In the genomic region with DNA sequence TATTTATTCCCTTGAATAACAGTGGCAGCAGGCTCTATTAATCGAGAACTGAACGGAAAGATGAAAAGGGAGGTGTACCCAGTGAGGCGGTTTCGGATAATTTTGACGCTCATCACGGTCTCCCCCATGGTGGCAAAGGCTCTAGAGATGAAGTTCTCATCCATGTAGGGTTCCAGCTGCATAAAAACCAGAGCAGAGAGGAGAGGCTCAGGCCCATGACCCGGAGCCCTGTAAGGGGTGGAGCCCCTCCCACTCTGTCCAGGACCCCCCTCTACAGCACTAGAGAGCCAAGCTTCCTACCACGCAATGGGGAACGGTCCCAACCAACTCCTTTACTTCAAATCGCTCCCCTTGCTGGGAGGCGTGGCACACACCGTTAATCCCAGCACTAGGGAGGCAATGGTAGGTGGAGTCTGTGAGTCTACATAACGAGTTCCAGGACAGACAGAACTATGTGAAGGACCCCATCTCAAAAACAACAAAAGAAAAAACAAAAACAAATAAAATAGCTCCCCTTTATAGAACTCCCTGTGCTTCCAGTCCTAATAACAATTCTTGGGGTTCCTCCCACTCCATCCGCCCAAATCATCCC, we compare ENCODE assay signal across 8 mouse cellular contexts. TPM values are rescaled to one million over a fixed set of nuclear protein-coding genes. Genes with fewer than 3 reads are reported as not detected.
DNase-seq lines count a peak whose midpoint lies in the region; ATAC-seq lines count a peak whose summit lies in the region.

No protein-coding gene starts in this region.

- no peaks in the 10 kb centered on the region for H3K9me3 ChIP-seq in heart, embryonic 13.5 days
- no peaks in the 10 kb centered on the region for H3K9me3 ChIP-seq in heart, embryonic 16.5 days (replicated peaks; ENCODE audit: control insufficient read depth, low read length)

- peak overlapping the region; percentile 90 for H3K27ac ChIP-seq in heart, embryonic 13.5 days (replicated peaks)
- peak overlapping the region; percentile 93; the same call in 1 of the 2 replicates for H3K27ac ChIP-seq in heart, embryonic 16.5 days (ENCODE audit: low read length)
- H3K27ac ChIP-seq in macrophage = peak overlapping the region; percentile 62

- H3K36me3 ChIP-seq in heart, embryonic 13.5 days = peaks cover 47% of the 10 kb centered on the region
- peaks cover 23% of the 10 kb centered on the region for H3K36me3 ChIP-seq in heart, embryonic 16.5 days (ENCODE audit: control insufficient read depth, insufficient read depth)
- H3K36me3 ChIP-seq in macrophage (ENCODE audit: inconsistent target) = peaks cover 14% of the 10 kb centered on the region

- 46% methylated on average over 14 of the region's 14 CpGs for WGBS in heart, embryonic 13.5 days
- WGBS in heart, embryonic 16.5 days = 50% methylated on average over 14 of the region's 14 CpGs
- WGBS in macrophage (ENCODE audit: missing documents) = 69% methylated on average over 14 of the region's 14 CpGs

- peaks cover 21% of the 10 kb centered on the region for H3K79me2 ChIP-seq in macrophage (ENCODE audit: inconsistent target)

- peak overlapping the region; percentile 83 for H3K4me2 ChIP-seq in heart, embryonic 13.5 days
- H3K4me2 ChIP-seq in heart, embryonic 16.5 days (ENCODE audit: low read depth, low read length) = peak overlapping the region; percentile 65

- H3K9ac ChIP-seq in heart, embryonic 13.5 days = peak overlapping the region; percentile 94
- peak overlapping the region; percentile 91 for H3K9ac ChIP-seq in heart, embryonic 16.5 days (ENCODE audit: low read length)

- no peaks in the 10 kb centered on the region for H3K27me3 ChIP-seq in heart, embryonic 13.5 days (replicated peaks)
- no peaks in the 10 kb centered on the region for H3K27me3 ChIP-seq in heart, embryonic 16.5 days (ENCODE audit: control insufficient read depth, insufficient read depth, low read length)

- DNase-seq in heart, postnatal 36 days = no peak
- DNase-seq in ES-CJ7 (ENCODE audit: low read depth, low spot score) = peak; percentile 45
- DNase-seq in urinary bladder, postnatal 10 days (ENCODE audit: low spot score) = no peak
- no peak for DNase-seq in urinary bladder, postnatal 36 days (ENCODE audit: low spot score in 2 of 2)

- no peak for ATAC-seq in heart, embryonic 13.5 days (ENCODE audit: extremely low read depth, insufficient number of reproducible peaks, low FRiP score, low TSS enrichment)
- no peak for ATAC-seq in heart, embryonic 16.5 days (replicated peaks; ENCODE audit: extremely low read depth, insufficient read depth, low FRiP score)
- ATAC-seq in monocyte, adult 5-6 weeks (replicated peaks; ENCODE audit: insufficient number of reproducible peaks, low FRiP score, low TSS enrichment, poor library complexity, severe bottlenecking) = no peak

- intact Hi-C loops in heart, postnatal 36 days (cut with DNase I) = loop anchor here (2.0 kb wide), 2 partner anchors 20 to 54 kb away; partner anchors contain the start of gene Taf12

- peaks cover 21% of the 10 kb centered on the region for H3K4me1 ChIP-seq in heart, embryonic 13.5 days
- no peaks in the 10 kb centered on the region; the same call in none of the 2 replicates for H3K4me1 ChIP-seq in heart, embryonic 16.5 days (ENCODE audit: control insufficient read depth, insufficient read depth, low read length)

- H3K4me3 ChIP-seq in heart, embryonic 13.5 days = peak overlapping the region; percentile 85
- H3K4me3 ChIP-seq in heart, embryonic 16.5 days (ENCODE audit: low read length) = peak overlapping the region; percentile 79
- H3K4me3 ChIP-seq in macrophage (ENCODE audit: inconsistent target) = peak overlapping the region; percentile 73

RNA-seq across cellular contexts. Expression of gene Trnau1ap, which starts 0.9 kb away (rescaled TPM):
- 61.9 and 74.4 TPM in 2 replicates for polyA plus RNA-seq in heart, embryonic 13.5 days (2015; fragmentation: Nextera tagmentation; extraction: Ambion mirVana)
- 10 to 100 TPM; 25.0 to 28.8 TPM for total RNA-seq in heart, postnatal 36 days (2021)
- 71.5 and 72.2 TPM in 2 replicates for polyA plus RNA-seq in heart, embryonic 16.5 days (2015; fragmentation: Nextera tagmentation; extraction: Ambion mirVana)
- total RNA-seq in macrophage (2018; cell fraction: chromatin; rRNA removed) = 10 to 100 TPM; 11.7 to 66.2 (median 41.8) TPM
- total RNA-seq in macrophage (2018; cell fraction: cytosol; rRNA removed) = 10 to 100 TPM; 22.2 to 29.5 (median 27.0) TPM
- total RNA-seq in macrophage (2018; cell fraction: nucleus; rRNA removed) = 10 to 100 TPM; 13.9 to 51.0 (median 23.7) TPM
- 20.1 to 47.1 TPM (median 30.7 TPM) in 3 replicates for polyA plus RNA-seq in macrophage (2018)
- total RNA-seq in monocyte, adult 5-6 weeks (2017) = 42.3 to 56.8 TPM (median 49.3 TPM) in 3 replicates

RNA-seq across cellular contexts. Expression of gene Rcc1, which starts 24.9 kb away (rescaled TPM):
- 37.6 and 42.1 TPM in 2 replicates for polyA plus RNA-seq in heart, embryonic 13.5 days (2015; fragmentation: Nextera tagmentation; extraction: Ambion mirVana)
- 1 to 10 TPM; 6.4 to 7.2 TPM for total RNA-seq in heart, postnatal 36 days (2021)
- 41.7 and 44.4 TPM in 2 replicates for polyA plus RNA-seq in heart, embryonic 16.5 days (2015; fragmentation: Nextera tagmentation; extraction: Ambion mirVana)
- total RNA-seq in macrophage (2018; cell fraction: chromatin; rRNA removed) = 10 to 100 TPM in 21 of 26 experiments, 1 to 10 TPM in 5; 5.2 to 26.9 (median 16.8) TPM
- 10 to 100 TPM in 2 of 26 experiments, 1 to 10 TPM in 24; 4.5 to 11.2 (median 8.7) TPM for total RNA-seq in macrophage (2018; cell fraction: cytosol; rRNA removed)
- total RNA-seq in macrophage (2018; cell fraction: nucleus; rRNA removed) = 10 to 100 TPM in 19 of 26 experiments, 1 to 10 TPM in 7; 7.7 to 48.2 (median 13.1) TPM
- 4.4 to 19.9 TPM (median 8.8 TPM) in 3 replicates for polyA plus RNA-seq in macrophage (2018)
- total RNA-seq in monocyte, adult 5-6 weeks (2017) = 2.9 to 7.7 TPM (median 6.1 TPM) in 3 replicates

RNA-seq across cellular contexts. Expression of gene Rab42, which starts 25.3 kb away (rescaled TPM):
- polyA plus RNA-seq in heart, embryonic 13.5 days (2015; fragmentation: Nextera tagmentation; extraction: Ambion mirVana) = 1.1 and 1.8 TPM in 2 replicates
- total RNA-seq in heart, postnatal 36 days (2021) = under 1 TPM in 1 of 2 experiments, not detected in 1; 0.98 TPM
- 2.1 and 2.6 TPM in 2 replicates for polyA plus RNA-seq in heart, embryonic 16.5 days (2015; fragmentation: Nextera tagmentation; extraction: Ambion mirVana)
- total RNA-seq in macrophage (2018; cell fraction: chromatin; rRNA removed) = 1 to 10 TPM in 4 of 26 experiments, under 1 TPM in 1, not detected in 21; 0.97 to 2.7 (median 2.1) TPM
- 1 to 10 TPM in 13 of 26 experiments, under 1 TPM in 11, not detected in 2; 0.19 to 2.4 (median 1.0) TPM for total RNA-seq in macrophage (2018; cell fraction: cytosol; rRNA removed)
- total RNA-seq in macrophage (2018; cell fraction: nucleus; rRNA removed) = 1 to 10 TPM in 6 of 26 experiments, under 1 TPM in 2, not detected in 18; 0.84 to 3.7 (median 1.6) TPM
- polyA plus RNA-seq in macrophage (2018) = 0.52 to 0.69 TPM (median 0.60 TPM) in 3 replicates
- total RNA-seq in monocyte, adult 5-6 weeks (2017) = not detected in 3 replicates

RNA-seq across cellular contexts. Expression of gene Taf12, which starts 54.3 kb away (rescaled TPM):
- 26.6 and 33.6 TPM in 2 replicates for polyA plus RNA-seq in heart, embryonic 13.5 days (2015; fragmentation: Nextera tagmentation; extraction: Ambion mirVana)
- 10 to 100 TPM; 28.2 to 34.8 TPM for total RNA-seq in heart, postnatal 36 days (2021)
- 30.0 and 35.3 TPM in 2 replicates for polyA plus RNA-seq in heart, embryonic 16.5 days (2015; fragmentation: Nextera tagmentation; extraction: Ambion mirVana)
- total RNA-seq in macrophage (2018; cell fraction: chromatin; rRNA removed) = 10 to 100 TPM in 5 of 26 experiments, 1 to 10 TPM in 21; 1.0 to 18.4 (median 5.5) TPM
- total RNA-seq in macrophage (2018; cell fraction: cytosol; rRNA removed) = 10 to 100 TPM; 13.9 to 31.4 (median 23.1) TPM
- 10 to 100 TPM in 8 of 26 experiments, 1 to 10 TPM in 18; 1.9 to 23.5 (median 6.6) TPM for total RNA-seq in macrophage (2018; cell fraction: nucleus; rRNA removed)
- polyA plus RNA-seq in macrophage (2018) = 14.6 to 29.9 TPM (median 25.8 TPM) in 3 replicates
- 16.0 to 41.7 TPM (median 37.0 TPM) in 3 replicates for total RNA-seq in monocyte, adult 5-6 weeks (2017)
